Mouse (Mus musculus): ENCODE results near the gene Snca. TPM values are rescaled to one million over a fixed set of nuclear protein-coding genes. Genes with fewer than 3 reads are reported as not detected.

Snca gene
- polyA plus RNA-seq (2015; fragmentation: Nextera tagmentation; extraction: Ambion mirVana) = 6.5 and 8.0 TPM in 2 replicates

DNA sequence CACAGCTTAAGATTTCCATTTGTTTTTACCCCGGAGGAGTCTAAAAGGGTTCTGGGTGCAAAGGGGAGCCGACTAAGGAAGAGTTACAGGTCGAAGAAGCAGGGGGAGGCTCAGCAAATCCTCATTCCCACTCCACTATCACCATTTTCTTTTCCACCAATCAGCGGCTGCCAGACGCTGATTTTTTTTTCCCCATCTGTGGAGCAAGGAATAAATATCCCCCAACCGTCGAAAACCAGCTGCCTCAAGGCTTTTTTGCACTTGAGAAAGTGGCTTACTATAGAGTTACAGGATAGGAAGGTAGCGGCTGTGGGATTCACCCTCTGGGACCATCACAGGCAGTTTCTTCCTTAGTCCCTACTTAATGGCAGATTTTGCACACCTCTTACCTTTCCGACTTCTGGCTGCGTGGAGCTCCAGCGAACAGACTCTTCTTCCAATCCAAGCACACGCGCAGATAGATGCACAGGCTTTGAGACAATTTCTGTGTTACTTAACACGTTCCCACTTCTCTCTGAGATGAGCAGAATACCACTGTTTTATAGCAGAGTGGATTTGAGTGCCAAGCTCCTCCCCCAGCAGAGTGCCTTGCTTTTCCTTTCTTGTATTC, at the start of gene Snca:
TSS of gene Snca (minus strand) at position 574 of the 610 bp plus-strand sequence.
- peak within 1 kb of the TSS; percentile 45 for H3K9ac ChIP-seq (ENCODE audit: low read length)
- H3K27me3 ChIP-seq (ENCODE audit: control insufficient read depth, insufficient read depth, low read length) = no peaks in the 10 kb centered on the region
- H3K9me3 ChIP-seq (ENCODE audit: control insufficient read depth, low read length) = no peaks in the 10 kb centered on the region
- no peaks in the 10 kb centered on the region for H3K36me3 ChIP-seq (ENCODE audit: control insufficient read depth, insufficient read depth, low read length)
- no peak within 1 kb of the TSS for H3K27ac ChIP-seq (replicated peaks)
- H3K4me2 ChIP-seq (replicated peaks; ENCODE audit: low read depth) = peak within 1 kb of the TSS; percentile 81
- ATAC-seq (ENCODE audit: low FRiP score, low TSS enrichment) = no peak
- no peaks in the 10 kb centered on the region; the same call in 1 of the 2 replicates for H3K4me1 ChIP-seq (replicated peaks; ENCODE audit: control insufficient read depth, insufficient read depth)
- H3K4me3 ChIP-seq (ENCODE audit: low read depth, low read length) = peak within 1 kb of the TSS; percentile 45
- TF ChIP-seq EP300 (optimal IDR thresholded peaks at IDR 0.05) (no peak), CTCF (IDR thresholded peaks at IDR 0.05; ENCODE audit: low read depth) (no peak)
- DNase-seq (ENCODE audit: low spot score) = no peak
- 1% methylated on average over 14 of the region's 14 CpGs for WGBS

DNA sequence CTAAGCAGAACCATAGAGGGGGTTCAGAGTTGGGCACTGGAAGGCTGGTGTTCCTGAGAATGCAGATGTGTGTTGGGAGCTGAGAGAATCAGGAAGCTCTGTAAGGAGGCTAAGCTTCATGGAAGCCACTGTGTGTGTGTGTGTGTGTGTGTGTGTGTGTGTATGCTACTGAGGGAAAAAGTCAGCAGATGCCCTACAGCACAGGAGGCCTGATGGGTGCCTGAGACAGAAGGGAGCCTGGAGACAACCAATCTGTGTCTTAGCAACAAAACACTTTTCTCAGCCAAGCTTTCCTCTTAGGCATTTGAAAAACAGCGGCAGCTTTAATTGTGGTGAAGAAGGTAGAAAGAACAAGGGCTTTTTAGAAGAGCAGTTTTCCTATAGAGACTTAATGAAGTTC, 40.5 kb upstream of the Snca start:
- ATAC-seq (ENCODE audit: low FRiP score, low TSS enrichment) (no peak), DNase-seq (ENCODE audit: low spot score) (no peak)
- H3K9me3 ChIP-seq (ENCODE audit: control insufficient read depth, low read length) = no peaks in the 10 kb centered on the region
- no peak overlapping the region for H3K27ac ChIP-seq (replicated peaks)
- no peaks in the 10 kb centered on the region for H3K36me3 ChIP-seq (ENCODE audit: control insufficient read depth, insufficient read depth, low read length)
- H3K4me2 ChIP-seq (replicated peaks; ENCODE audit: low read depth) = no peak overlapping the region
- H3K27me3 ChIP-seq (ENCODE audit: control insufficient read depth, insufficient read depth, low read length) = no peaks in the 10 kb centered on the region
- TF ChIP-seq EP300 (optimal IDR thresholded peaks at IDR 0.05) (no peak), CTCF (IDR thresholded peaks at IDR 0.05; ENCODE audit: low read depth) (no peak)
- H3K4me3 ChIP-seq (ENCODE audit: low read depth, low read length) = no peak overlapping the region
- 75% methylated on average over 1 of the region's 1 CpGs for WGBS
- H3K4me1 ChIP-seq (replicated peaks; ENCODE audit: control insufficient read depth, insufficient read depth) = no peaks in the 10 kb centered on the region
- H3K9ac ChIP-seq (ENCODE audit: low read length) = no peak overlapping the region

GRCm38 (mm10) chr6:60856599-60856998, 26.9 kb upstream of the Snca start:
- H3K27me3 ChIP-seq (ENCODE audit: control insufficient read depth, insufficient read depth, low read length) = no peaks in the 10 kb centered on the region
- H3K36me3 ChIP-seq (ENCODE audit: control insufficient read depth, insufficient read depth, low read length) = no peaks in the 10 kb centered on the region
- TF ChIP-seq CTCF (IDR thresholded peaks at IDR 0.05; ENCODE audit: low read depth) (no peak), EP300 (optimal IDR thresholded peaks at IDR 0.05) (no peak)
- no peak for DNase-seq (ENCODE audit: low spot score)
- H3K9ac ChIP-seq (ENCODE audit: low read length) = no peak overlapping the region
- H3K9me3 ChIP-seq (ENCODE audit: control insufficient read depth, low read length) = no peaks in the 10 kb centered on the region
- no peak overlapping the region for H3K4me3 ChIP-seq (ENCODE audit: low read depth, low read length)
- H3K4me1 ChIP-seq (replicated peaks; ENCODE audit: control insufficient read depth, insufficient read depth) = no peaks in the 10 kb centered on the region
- 67% methylated on average over 2 of the region's 2 CpGs for WGBS
- H3K27ac ChIP-seq (replicated peaks) = no peak overlapping the region
- H3K4me2 ChIP-seq (replicated peaks; ENCODE audit: low read depth) = no peak overlapping the region
- no peak for ATAC-seq (ENCODE audit: low FRiP score, low TSS enrichment)

DNA sequence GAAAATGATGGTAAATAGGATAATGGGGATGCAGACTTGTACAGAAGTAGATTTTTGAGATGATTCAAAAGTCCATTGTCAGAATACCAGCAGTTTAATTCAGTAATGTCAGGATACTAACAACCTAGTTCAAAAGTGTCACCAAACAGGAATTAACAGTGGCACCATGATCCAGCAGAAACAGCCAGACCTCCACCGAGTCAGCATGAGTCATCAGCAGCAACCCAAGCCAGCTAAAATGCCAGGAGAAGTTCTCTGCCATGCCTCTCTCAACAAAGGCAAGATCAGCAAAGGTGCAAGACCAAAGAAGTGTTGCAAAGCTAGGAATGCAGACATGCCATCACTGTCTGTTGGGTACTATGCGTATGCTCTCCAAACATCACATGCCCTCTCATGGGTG, 22.0 kb upstream of the Snca start:
- no peak for ATAC-seq (ENCODE audit: low FRiP score, low TSS enrichment)
- no peak overlapping the region for H3K9ac ChIP-seq (ENCODE audit: low read length)
- no peak overlapping the region for H3K4me3 ChIP-seq (ENCODE audit: low read depth, low read length)
- 83% methylated on average over 2 of the region's 2 CpGs for WGBS
- no peaks in the 10 kb centered on the region for H3K9me3 ChIP-seq (ENCODE audit: control insufficient read depth, low read length)
- no peaks in the 10 kb centered on the region for H3K36me3 ChIP-seq (ENCODE audit: control insufficient read depth, insufficient read depth, low read length)
- H3K4me2 ChIP-seq (replicated peaks; ENCODE audit: low read depth) = no peak overlapping the region
- no peaks in the 10 kb centered on the region for H3K4me1 ChIP-seq (replicated peaks; ENCODE audit: control insufficient read depth, insufficient read depth)
- no peak for TF ChIP-seq EP300 (optimal IDR thresholded peaks at IDR 0.05)
- TF ChIP-seq CTCF (IDR thresholded peaks at IDR 0.05; ENCODE audit: low read depth) = no peak
- H3K27me3 ChIP-seq (ENCODE audit: control insufficient read depth, insufficient read depth, low read length) = no peaks in the 10 kb centered on the region
- H3K27ac ChIP-seq (replicated peaks) = no peak overlapping the region
- no peak for DNase-seq (ENCODE audit: low spot score)

DNA sequence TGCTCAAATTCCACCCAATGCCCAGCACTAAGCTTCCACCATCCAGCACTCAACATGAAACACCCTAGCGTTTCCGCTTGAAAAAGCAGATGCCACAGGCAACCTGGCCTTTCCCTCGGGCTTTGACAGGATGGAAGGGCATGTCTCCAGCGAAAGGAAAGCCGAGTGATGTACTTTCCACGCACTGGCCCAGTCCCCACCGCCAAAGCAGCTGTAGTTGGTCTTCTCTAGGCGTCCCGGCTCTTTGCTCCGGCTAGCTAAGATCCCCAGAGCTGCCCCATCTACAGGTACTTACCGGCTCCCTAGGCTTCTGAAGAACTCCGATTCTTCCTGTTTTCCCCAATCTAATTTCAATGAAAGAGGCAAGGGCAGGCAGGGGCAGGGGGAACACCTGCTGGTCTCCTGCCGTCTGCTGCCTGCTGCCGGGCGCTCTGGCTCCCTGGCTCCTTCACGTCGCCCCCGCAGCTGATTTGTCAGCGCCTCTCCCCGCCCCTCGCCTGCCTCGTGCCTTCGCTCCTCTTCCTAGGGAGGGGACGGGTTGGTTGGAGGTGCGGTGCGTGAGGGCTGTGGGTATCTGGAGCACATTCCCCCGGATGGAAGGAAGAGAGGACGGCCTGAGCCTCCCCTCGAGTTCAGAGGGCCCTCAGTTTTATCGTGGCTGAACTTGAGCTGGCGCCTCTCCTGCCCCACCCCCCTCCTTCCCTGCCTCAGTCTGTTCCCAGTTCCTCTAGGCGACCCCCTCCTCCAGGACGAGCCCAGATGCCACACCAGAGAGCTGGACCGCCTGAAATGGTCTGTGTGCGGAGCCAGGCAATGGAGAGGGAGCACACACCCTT, 1.0 kb downstream of the Snca start:
- H3K9me3 ChIP-seq (ENCODE audit: control insufficient read depth, low read length) = no peaks in the 10 kb centered on the region
- no peaks in the 10 kb centered on the region for H3K36me3 ChIP-seq (ENCODE audit: control insufficient read depth, insufficient read depth, low read length)
- 1% methylated on average over 35 of the region's 35 CpGs for WGBS
- peak; percentile 65 for DNase-seq (ENCODE audit: low spot score)
- H3K9ac ChIP-seq (ENCODE audit: low read length) = peak overlapping the region; percentile 45
- H3K4me1 ChIP-seq (replicated peaks; ENCODE audit: control insufficient read depth, insufficient read depth) = no peaks in the 10 kb centered on the region; the same call in 1 of the 2 replicates
- H3K27ac ChIP-seq (replicated peaks) = no peak overlapping the region
- peak; percentile 78 for ATAC-seq (ENCODE audit: low FRiP score, low TSS enrichment)
- no peaks in the 10 kb centered on the region for H3K27me3 ChIP-seq (ENCODE audit: control insufficient read depth, insufficient read depth, low read length)
- H3K4me3 ChIP-seq (ENCODE audit: low read depth, low read length) = peak overlapping the region; percentile 45
- peak overlapping the region; percentile 81 for H3K4me2 ChIP-seq (replicated peaks; ENCODE audit: low read depth)
- TF ChIP-seq CTCF (IDR thresholded peaks at IDR 0.05; ENCODE audit: low read depth) (no peak), EP300 (optimal IDR thresholded peaks at IDR 0.05) (no peak)

- 47% methylated on average over 1 of the region's 1 CpGs for WGBS
- Histone ChIP-seq H3K4me3 (ENCODE audit: low read depth, low read length) (peak overlapping the region; percentile 45; the same call in 1 of the 2 replicates), H3K9me3 (ENCODE audit: control insufficient read depth, low read length) (no peaks in the 10 kb centered on the region), H3K9ac (ENCODE audit: low read length) (peak overlapping the region; percentile 45; the same call in 1 of the 2 replicates), H3K4me2 (replicated peaks; ENCODE audit: low read depth) (peak overlapping the region; percentile 81), H3K27me3 (ENCODE audit: control insufficient read depth, insufficient read depth, low read length) (no peaks in the 10 kb centered on the region), H3K27ac (replicated peaks) (no peak overlapping the region), H3K36me3 (ENCODE audit: control insufficient read depth, insufficient read depth, low read length) (no peaks in the 10 kb centered on the region), H3K4me1 (replicated peaks; ENCODE audit: control insufficient read depth, insufficient read depth) (no peaks in the 10 kb centered on the region; the same call in 1 of the 2 replicates)
- ATAC-seq (ENCODE audit: low FRiP score, low TSS enrichment) = no peak
- TF ChIP-seq CTCF (IDR thresholded peaks at IDR 0.05; ENCODE audit: low read depth) (no peak), EP300 (optimal IDR thresholded peaks at IDR 0.05) (no peak)
- DNase-seq (ENCODE audit: low spot score) = no peak
Measured at GRCm38 (mm10) chr6:60828047-60828428, 1.6 kb downstream of the Snca start.

All from stomach, postnatal 0 days (tissue).